In the genomic region with DNA sequence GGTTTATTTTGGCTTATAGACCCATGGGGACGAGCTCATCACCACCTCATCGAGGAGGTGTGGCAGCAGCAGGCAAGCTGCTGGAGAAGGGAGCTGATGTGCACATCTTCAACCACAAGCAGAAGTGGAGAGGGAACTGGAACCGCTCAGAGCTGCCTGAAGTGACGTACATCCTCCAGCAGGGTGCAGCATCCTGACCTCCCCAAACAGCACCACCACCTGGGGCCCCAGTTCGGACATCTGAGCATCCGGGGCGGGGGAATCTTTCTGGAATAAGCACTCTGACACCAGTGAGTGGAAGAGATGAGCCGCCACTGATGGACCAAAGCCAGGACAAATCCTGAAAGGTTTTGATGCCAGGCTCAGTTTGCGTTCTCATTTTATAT, we compare ENCODE assay signal across 8 mouse cellular contexts. TPM values are rescaled to one million over a fixed set of nuclear protein-coding genes. Genes with fewer than 3 reads are reported as not detected.
DNase-seq lines count a peak whose midpoint lies in the region; ATAC-seq and TF ChIP-seq lines count a peak whose summit lies in the region.

No protein-coding gene starts in this region.

- no peaks in the 10 kb centered on the region for H3K36me3 ChIP-seq in neural tube, embryonic 14.5 days (ENCODE audit: control insufficient read depth, insufficient read depth, low read length)

- H3K4me3 ChIP-seq in lung, adult 2 months (replicated peaks; ENCODE audit: extremely low read depth, low read depth, low read length): no peak overlapping the region
- H3K4me3 ChIP-seq in neural tube, embryonic 14.5 days (ENCODE audit: low read depth, low read length): no peak overlapping the region

- no peak overlapping the region for H3K4me2 ChIP-seq in neural tube, embryonic 14.5 days (ENCODE audit: low read depth, low read length)

- ATAC-seq in inflammation-experienced regulatory T-cells, adult 6 months: peak; percentile 68
- peak; percentile 46 for ATAC-seq in neural tube, embryonic 14.5 days (ENCODE audit: low read depth)

- H3K9me3 ChIP-seq in neural tube, embryonic 14.5 days (ENCODE audit: control insufficient read depth, low read length): no peaks in the 10 kb centered on the region

- no peak overlapping the region for H3K9ac ChIP-seq in neural tube, embryonic 14.5 days (replicated peaks; ENCODE audit: low read depth, low read length)

- WGBS in lung, adult 2 months: 19% methylated on average over 9 of the region's 9 CpGs
- WGBS in neural tube, embryonic 14.5 days: 22% methylated on average over 9 of the region's 9 CpGs

- no peaks in the 10 kb centered on the region for H3K27me3 ChIP-seq in neural tube, embryonic 14.5 days (ENCODE audit: control insufficient read depth, insufficient read depth, low read length)

- no peak overlapping the region for H3K27ac ChIP-seq in neural tube, embryonic 14.5 days (ENCODE audit: low read depth, low read length)

- no peak for TF ChIP-seq POLR2A in lung, adult 2 months (IDR thresholded peaks at IDR 0.05; ENCODE audit: borderline replicate concordance, extremely low read depth, low read depth, low read length)

- peak; percentile 71 for TF ChIP-seq CTCF in lung, adult 2 months (IDR thresholded peaks at IDR 0.05; ENCODE audit: insufficient read depth, low read length)

- DNase-seq in adrenal gland, adult 2 months: peak; percentile 46
- DNase-seq in adrenal gland, adult 8-10 months: no peak
- peak; percentile 20 to 50 for DNase-seq in spleen, adult 18-20 months
- DNase-seq in spleen, adult 12 weeks (ENCODE audit: low spot score): no peak
- DNase-seq in embryo, embryonic 10 days (ENCODE audit: low spot score): peak; percentile 74
- DNase-seq in lung, adult 2 months: peak; percentile 34

- no peaks in the 10 kb centered on the region for H3K4me1 ChIP-seq in lung, adult 2 months (ENCODE audit: control insufficient read depth, insufficient read depth, low read length)
- no peaks in the 10 kb centered on the region for H3K4me1 ChIP-seq in neural tube, embryonic 14.5 days (ENCODE audit: control insufficient read depth, insufficient read depth, low read length)

RNA-seq across cellular contexts. Expression of gene Adra1d, which starts 31.5 kb away (rescaled TPM):
- 10 to 100 TPM; 26.1 to 30.8 TPM for total RNA-seq in adrenal gland, adult 2 months (2021)
- polyA plus RNA-seq in adrenal gland, adult 2 months (2012; rRNA removed): 50.8 and 66.2 TPM in 2 replicates
- 10 to 100 TPM; 23.6 to 36.8 (median 35.1) TPM for total RNA-seq in adrenal gland, adult 8-10 months (2022)
- polyA plus RNA-seq in inflammation-experienced regulatory T-cells, adult 6 months (2017; shearing (Covaris generic)): not detected
- 5.9 and 7.6 TPM in 2 replicates for polyA plus RNA-seq in lung, adult 2 months (2012; rRNA removed)
- 0.17 and 0.18 TPM in 2 replicates for polyA plus RNA-seq in neural tube, embryonic 14.5 days (2014; fragmentation: Nextera tagmentation; extraction: Ambion mirVana)

RNA-seq across cellular contexts. Expression of gene Smox, which starts 39.3 kb away (rescaled TPM):
- total RNA-seq in adrenal gland, adult 2 months (2021): 10 to 100 TPM; 24.3 to 33.1 TPM
- 29.3 and 37.6 TPM in 2 replicates for polyA plus RNA-seq in adrenal gland, adult 2 months (2012; rRNA removed)
- 10 to 100 TPM; 22.9 to 53.4 (median 33.3) TPM for total RNA-seq in adrenal gland, adult 8-10 months (2022)
- 10 to 100 TPM in 2 of 3 experiments, 1 to 10 TPM in 1; 8.6 to 14.8 (median 12.8) TPM for polyA plus RNA-seq in inflammation-experienced regulatory T-cells, adult 6 months (2017; shearing (Covaris generic))
- polyA plus RNA-seq in lung, adult 2 months (2012; rRNA removed): 28.4 and 29.6 TPM in 2 replicates
- polyA plus RNA-seq in neural tube, embryonic 14.5 days (2014; fragmentation: Nextera tagmentation; extraction: Ambion mirVana): 28.9 and 31.9 TPM in 2 replicates

Comparison
In these comparisons a context has a peak if more than half of its experiments do, and no peak if none do; other contexts are left out.
1. DNase-seq: peak in adrenal gland, adult 2 months (single experiment), spleen, adult 18-20 months (2 of 2), embryo, embryonic 10 days (single experiment) and lung, adult 2 months (single experiment); none in adrenal gland, adult 8-10 months (single experiment) and spleen, adult 12 weeks (single experiment).